Mouse (Mus musculus) brain, embryonic 14.5 days (tissue): ENCODE measurements at regions not wholly inside any gene's neighbourhood (a gene's known extent, or its start where the extent isn't known, plus 50 kb on each side); places are given as distances from the start of the nearest gene placed in this dataset.
A peak's percentile ranks its signal among the peaks of the same experiment; 100 is the strongest.

Source experiments
- DNase-seq: peaks from one replicate; pipeline ENCODE4 v3.0.0-alpha.2; 2011; ENCODE audit warnings: low read depth
- CTCF ChIP-seq: fragments of 200-500 bp; IDR thresholded peaks from 2 replicates; pipeline ENCODE4 v1.5.1; 2012; ENCODE audit warnings: inconsistent platforms, mild to moderate bottlenecking, moderate library complexity, borderline replicate concordance; ENCODE audit not compliant: insufficient read depth, insufficient read length; ENCODE audit errors: extremely low read depth
- POLR2A ChIP-seq: fragments of 200-500 bp; IDR thresholded peaks from 2 replicates; pipeline ENCODE4 v1.6.1; 2012; ENCODE audit warnings: mild to moderate bottlenecking, inconsistent platforms, borderline replicate concordance; ENCODE audit not compliant: poor library complexity, insufficient read depth, insufficient read length, severe bottlenecking; ENCODE audit errors: extremely low read depth

GRCm38 (mm10) chr2:57845135-57845534 is 152.5 kb upstream of the Galnt5 start:
- no peak for TF ChIP-seq POLR2A
- no peak for TF ChIP-seq CTCF

GRCm38 (mm10) chr2:57847707-57848106 is 150.0 kb upstream of the Galnt5 start:
- TF ChIP-seq CTCF (no peak), POLR2A (no peak)
- no peak for DNase-seq

More at GRCm38 (mm10) chr2:57845135-57845534, 152.5 kb upstream of the Galnt5 start:
- DNase-seq = no peak

GRCm38 (mm10) chr2:57849338-57850057 is 148.2 kb upstream of the Galnt5 start:
- peak; percentile 78 for DNase-seq
- TF ChIP-seq CTCF (no peak), POLR2A (no peak)

GRCm38 (mm10) chr2:57850058-57850400 is 147.7 kb upstream of the Galnt5 start:
- DNase-seq = peak; percentile 65
- TF ChIP-seq POLR2A = no peak
- no peak for TF ChIP-seq CTCF

GRCm38 (mm10) chr2:57856524-57857107 is 141.1 kb upstream of the Galnt5 start:
- TF ChIP-seq POLR2A (no peak), CTCF (no peak)
- peak; percentile 62 for DNase-seq

- TF ChIP-seq POLR2A (no peak), CTCF (no peak; the same call in 1 of the 2 replicates)
- no peak for DNase-seq
Measured at GRCm38 (mm10) chr2:57865289-57865688, 132.4 kb upstream of the Galnt5 start.

GRCm38 (mm10) chr2:57868046-57868445 is 129.6 kb upstream of the Galnt5 start:
- DNase-seq = no peak
- TF ChIP-seq POLR2A (no peak), CTCF (no peak)

- DNase-seq = no peak
- no peak for TF ChIP-seq CTCF
- TF ChIP-seq POLR2A = no peak
Measured at GRCm38 (mm10) chr2:57900168-57900567, 97.5 kb upstream of the Galnt5 start.

GRCm38 (mm10) chr2:57900580-57901247 is 97.0 kb upstream of the Galnt5 start:
- DNase-seq = peak; percentile 94
- TF ChIP-seq CTCF = no peak
- TF ChIP-seq POLR2A = no peak

- TF ChIP-seq CTCF (no peak), POLR2A (no peak)
- peak; percentile 71 for DNase-seq
Measured at GRCm38 (mm10) chr2:57905184-57905583, 92.5 kb upstream of the Galnt5 start.

GRCm38 (mm10) chr2:57906939-57907338 is 90.7 kb upstream of the Galnt5 start:
- no peak for TF ChIP-seq POLR2A
- TF ChIP-seq CTCF = no peak
- peak; percentile 93 for DNase-seq

GRCm38 (mm10) chr2:57909706-57910105 is 88.0 kb upstream of the Galnt5 start:
- DNase-seq = peak; percentile 80
- TF ChIP-seq CTCF = no peak
- TF ChIP-seq POLR2A = no peak

GRCm38 (mm10) chr2:57916375-57917023 is 81.2 kb upstream of the Galnt5 start:
- DNase-seq = peak; percentile 94
- TF ChIP-seq CTCF (no peak), POLR2A (no peak)
